ENCODE assay signal across 8 mouse cellular contexts in the genomic region with DNA sequence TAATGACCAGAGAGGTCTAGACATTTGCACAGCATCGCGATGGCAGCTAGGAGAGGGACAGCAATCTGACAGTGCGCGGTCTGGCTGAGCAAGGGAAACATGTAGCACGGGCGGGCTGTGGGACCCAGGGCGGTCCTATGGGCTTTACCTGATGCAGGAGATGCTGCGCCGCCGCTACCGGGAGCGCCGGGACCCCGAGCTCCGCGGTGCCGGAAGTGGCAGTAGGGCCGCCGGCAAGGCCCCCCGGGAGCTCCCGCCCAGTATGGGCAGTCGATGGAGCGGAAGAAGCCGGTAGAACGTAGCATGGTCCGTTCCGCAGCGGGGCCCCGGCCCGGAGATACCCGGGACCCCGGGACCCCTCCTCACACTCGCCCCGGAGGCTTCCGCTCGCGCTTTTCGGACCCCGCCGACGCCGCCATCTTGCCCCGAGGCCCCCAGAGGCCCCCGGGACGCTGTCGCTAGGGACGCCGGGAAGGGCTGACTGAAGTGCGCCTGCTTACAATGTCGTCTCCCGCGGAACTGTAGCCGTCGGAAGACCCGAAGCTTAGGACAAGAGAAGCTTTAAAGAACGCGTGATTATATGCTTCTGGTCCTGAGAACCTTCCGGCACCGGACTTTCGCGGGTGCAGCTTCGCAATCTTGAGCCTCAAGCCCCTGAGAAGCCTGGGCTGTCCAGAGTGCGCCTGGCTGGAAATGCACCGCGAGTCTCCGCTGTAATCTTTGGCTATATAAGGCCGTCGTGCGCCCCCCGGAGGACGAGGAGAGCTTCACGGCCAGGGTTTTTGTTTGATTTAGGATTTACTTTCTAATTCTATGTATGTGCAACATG. TPM values are rescaled to one million over a fixed set of nuclear protein-coding genes. Genes with fewer than 3 reads are reported as not detected.
DNase-seq lines count a peak whose midpoint lies in the region; ATAC-seq and TF ChIP-seq lines count a peak whose summit lies in the region.

A gene (minus strand): TSS at position 445 of the 829 bp plus-strand sequence.

- H3K27me3 ChIP-seq in Patski = no peaks in the 10 kb centered on the region
- no peaks in the 10 kb centered on the region for H3K27me3 ChIP-seq in hindbrain, embryonic 13.5 days

- DNase-seq in Patski (ENCODE audit: low read depth, low spot score) = peak; percentile 77
- peak; percentile 95 for DNase-seq in cerebellum, postnatal 14 days
- peak; percentile 87 to 94 for DNase-seq in frontal cortex, postnatal 14 days (ENCODE audit: low spot score in 2 of 2)
- peak; percentile 92 to 94 for DNase-seq in layer of hippocampus, postnatal 25 days (ENCODE audit: extremely low spot score in 1 of 2, low spot score in 1 of 2)
- peak; percentile 92 for DNase-seq in lung, postnatal 25 days (ENCODE audit: low spot score)
- peak; percentile 97 for DNase-seq in retina, embryonic 14.5 days (ENCODE audit: low spot score)
- peak; percentile 96 for DNase-seq in thymus, postnatal 4 days

- H3K4me2 ChIP-seq in hindbrain, embryonic 13.5 days = peak within 1 kb of the TSS; percentile 89

- CTCF ChIA-PET in Patski (lab: Charles Lee) = interaction anchor here (1.1 to 1.9 kb wide), 11 partner anchors 9 to 159 kb away, joined by 3 to 13 read pairs (median 6); no protein-coding TSS in a partner anchor

- in situ Hi-C loops in Patski (cut with MboI; ENCODE audit: low pct_unique_long_range_greater_than_20kb) = no loop called here

- no peak for TF ChIP-seq CTCF in Patski (IDR thresholded peaks at IDR 0.05)

- under 1% methylated on average over 70 of the region's 72 CpGs for WGBS in hindbrain, embryonic 13.5 days

- no peaks in the 10 kb centered on the region for H3K36me3 ChIP-seq in hindbrain, embryonic 13.5 days

- peak within 1 kb of the TSS; percentile 76 for H3K4me3 ChIP-seq in hindbrain, embryonic 13.5 days

- POLR2A ChIA-PET in Patski (lab: Charles Lee) = interaction anchor here (0.6 to 1.6 kb wide), 5 partner anchors 9 to 360 kb away, joined by 3 to 6 read pairs (median 3); no protein-coding TSS in a partner anchor

- peaks cover 68% of the 10 kb centered on the region for H3K4me1 ChIP-seq in hindbrain, embryonic 13.5 days (replicated peaks)

- ATAC-seq in Patski = peak; percentile 35
- peak; percentile 80 for ATAC-seq in hindbrain, embryonic 13.5 days (ENCODE audit: low FRiP score)

- H3K9ac ChIP-seq in hindbrain, embryonic 13.5 days = peak within 1 kb of the TSS; percentile 92

- H3K27ac ChIP-seq in hindbrain, embryonic 13.5 days = peak within 1 kb of the TSS; percentile 93

- H3K9me3 ChIP-seq in hindbrain, embryonic 13.5 days = no peaks in the 10 kb centered on the region

RNA-seq across cellular contexts. Expression of the gene that starts here (rescaled TPM):
- 32.2 TPM for polyA plus RNA-seq in Patski (2021)
- 28.8 and 31.3 TPM in 2 replicates for polyA plus RNA-seq in hindbrain, embryonic 13.5 days (2015; fragmentation: Nextera tagmentation; extraction: Ambion mirVana)
- total RNA-seq in layer of hippocampus, postnatal 25 days (2021) = 10 to 100 TPM; 45.2 to 54.6 TPM

Comparison
In these comparisons a context has a peak if more than half of its experiments do, and no peak if none do; other contexts are left out.
1. Peak in every context shown above with its lines: DNase-seq, ATAC-seq, H3K4me3 ChIP-seq and H3K27ac ChIP-seq.